Mouse (Mus musculus): ENCODE measurements at regions not wholly inside any gene's neighbourhood (a gene's known extent, or its start where the extent isn't known, plus 50 kb on each side); places are given as distances from the start of the nearest gene placed in this dataset.

DNA sequence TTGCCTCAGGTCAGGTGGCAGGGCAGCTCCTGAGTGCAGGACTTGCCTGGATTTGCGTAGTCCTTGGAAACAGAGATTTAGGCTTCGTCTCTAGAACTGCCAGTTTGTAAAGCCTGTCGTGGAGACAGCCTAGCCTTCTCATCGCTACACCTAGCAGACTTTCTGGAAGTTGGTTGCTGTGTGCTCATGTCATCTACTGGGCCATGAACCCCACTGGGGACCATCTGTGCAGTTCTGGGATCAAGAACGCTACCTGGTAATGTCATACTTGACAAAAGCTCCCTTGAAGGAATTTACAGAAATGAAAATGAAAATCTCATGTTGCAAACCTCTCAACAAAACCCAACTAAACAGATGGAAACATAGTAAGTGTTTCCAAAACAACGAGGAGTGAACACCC is 85.3 kb upstream of the Cry1 start:
- no peak overlapping the region for H3K4me3 ChIP-seq
- H3K27me3 ChIP-seq (ENCODE audit: control insufficient read depth, insufficient read depth, insufficient read length) = no peaks in the 10 kb centered on the region
- no peaks in the 10 kb centered on the region for H3K36me3 ChIP-seq (ENCODE audit: control insufficient read depth, insufficient read depth)
- TF ChIP-seq REST (IDR thresholded peaks at IDR 0.05; ENCODE audit: insufficient read depth, insufficient read length) = no peak
- TF ChIP-seq SRF (IDR thresholded peaks at IDR 0.05; ENCODE audit: control insufficient read depth, insufficient read length, low read depth) = no peak
- no peak for TF ChIP-seq TCF3 (IDR thresholded peaks at IDR 0.05; ENCODE audit: insufficient read length, low read depth)
- TF ChIP-seq MAX (IDR thresholded peaks at IDR 0.05; ENCODE audit: low read depth) = no peak
- TF ChIP-seq TCF12 (IDR thresholded peaks at IDR 0.05; ENCODE audit: insufficient read depth, poor library complexity, severe bottlenecking) = no peak
- TF ChIP-seq E2F4 (IDR thresholded peaks at IDR 0.05; ENCODE audit: insufficient read depth) = no peak
- TF ChIP-seq POLR2A (IDR thresholded peaks at IDR 0.05; ENCODE audit: insufficient read length, low read depth) = no peak
- no peak for TF ChIP-seq USF1 (IDR thresholded peaks at IDR 0.05; ENCODE audit: low read depth)
- no peak for TF ChIP-seq MYOG (IDR thresholded peaks at IDR 0.05; ENCODE audit: control insufficient read depth in 1 of 3, insufficient read depth in 1 of 3, insufficient read length in 2 of 3, low read depth in 2 of 3)
- TF ChIP-seq CEBPB (IDR thresholded peaks at IDR 0.05; ENCODE audit: insufficient read depth, poor library complexity, severe bottlenecking) = no peak
- no peak for TF ChIP-seq MYOD1 (IDR thresholded peaks at IDR 0.05; ENCODE audit: control insufficient read depth in 1 of 3, insufficient read length in 2 of 3, low read depth in 2 of 3)
- TF ChIP-seq POLR2AphosphoS2 (IDR thresholded peaks at IDR 0.05; ENCODE audit: insufficient read length, low read depth) = no peak
- H3K4me2 ChIP-seq (ENCODE audit: low read depth) = no peak overlapping the region
- H3ac ChIP-seq (ENCODE audit: control insufficient read depth, insufficient read length) = no peak overlapping the region
- no peaks in the 10 kb centered on the region for H3K79me2 ChIP-seq (ENCODE audit: control insufficient read depth, insufficient read depth)

DNA sequence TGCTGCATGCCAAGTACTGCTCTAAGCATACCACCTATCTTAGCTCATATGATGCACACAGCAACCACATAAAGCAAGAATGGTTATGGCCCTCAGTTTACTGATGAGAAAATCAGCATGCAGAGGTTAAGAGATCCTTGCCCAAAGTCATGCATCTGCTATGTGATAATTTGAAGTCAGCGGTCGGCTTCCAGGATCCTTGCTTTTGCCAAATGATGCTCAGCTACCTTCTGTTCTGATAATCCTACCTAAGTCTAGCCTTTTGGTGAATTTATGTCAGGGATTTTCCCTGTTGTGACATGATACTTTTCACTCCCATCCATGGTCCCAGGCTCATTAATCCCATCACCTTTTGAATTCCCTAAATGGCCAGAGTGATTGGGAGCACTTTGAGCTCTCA is 91.9 kb upstream of the Cry1 start:
- H3K4me3 ChIP-seq = no peak overlapping the region
- TF ChIP-seq MYOD1 (IDR thresholded peaks at IDR 0.05; ENCODE audit: control insufficient read depth in 1 of 3, insufficient read length in 2 of 3, low read depth in 2 of 3) (no peak), SRF (IDR thresholded peaks at IDR 0.05; ENCODE audit: control insufficient read depth, insufficient read length, low read depth) (no peak), E2F4 (IDR thresholded peaks at IDR 0.05; ENCODE audit: insufficient read depth) (no peak), MAX (IDR thresholded peaks at IDR 0.05; ENCODE audit: low read depth) (no peak), CEBPB (IDR thresholded peaks at IDR 0.05; ENCODE audit: insufficient read depth, poor library complexity, severe bottlenecking) (no peak), USF1 (IDR thresholded peaks at IDR 0.05; ENCODE audit: low read depth) (no peak), TCF12 (IDR thresholded peaks at IDR 0.05; ENCODE audit: insufficient read depth, poor library complexity, severe bottlenecking) (no peak), POLR2A (IDR thresholded peaks at IDR 0.05; ENCODE audit: insufficient read length, low read depth) (no peak), REST (IDR thresholded peaks at IDR 0.05; ENCODE audit: insufficient read depth, insufficient read length) (no peak), TCF3 (IDR thresholded peaks at IDR 0.05; ENCODE audit: insufficient read length, low read depth) (no peak), POLR2AphosphoS2 (IDR thresholded peaks at IDR 0.05; ENCODE audit: insufficient read length, low read depth) (no peak), MYOG (IDR thresholded peaks at IDR 0.05; ENCODE audit: control insufficient read depth in 1 of 3, insufficient read depth in 1 of 3, insufficient read length in 2 of 3, low read depth in 2 of 3) (no peak)
- no peak overlapping the region for H3K4me2 ChIP-seq (ENCODE audit: low read depth)

GRCm38 (mm10) chr10:85291733-85292476 is 94.7 kb upstream of the Btbd11 start:
- TF ChIP-seq E2F4 (IDR thresholded peaks at IDR 0.05; ENCODE audit: insufficient read depth) (no peak), POLR2AphosphoS2 (IDR thresholded peaks at IDR 0.05; ENCODE audit: insufficient read length, low read depth) (no peak), TCF3 (IDR thresholded peaks at IDR 0.05; ENCODE audit: insufficient read length, low read depth) (no peak), SRF (IDR thresholded peaks at IDR 0.05; ENCODE audit: control insufficient read depth, insufficient read length, low read depth) (no peak), REST (IDR thresholded peaks at IDR 0.05; ENCODE audit: insufficient read depth, insufficient read length) (no peak)
- H3ac ChIP-seq (ENCODE audit: control insufficient read depth, insufficient read length) = no peak overlapping the region
- H3K4me2 ChIP-seq (ENCODE audit: low read depth) = no peak overlapping the region
- no peaks in the 10 kb centered on the region for H3K79me2 ChIP-seq (ENCODE audit: control insufficient read depth, insufficient read depth)
- no peaks in the 10 kb centered on the region for H3K36me3 ChIP-seq (ENCODE audit: control insufficient read depth, insufficient read depth)
- peaks cover 26% of the 10 kb centered on the region for H3K27me3 ChIP-seq (ENCODE audit: control insufficient read depth, insufficient read depth, insufficient read length)
- H3K4me3 ChIP-seq = no peak overlapping the region

More for the DNA sequence above, 91.9 kb upstream of the Cry1 start:
- Histone ChIP-seq H3ac (ENCODE audit: control insufficient read depth, insufficient read length) (no peak overlapping the region), H3K27me3 (ENCODE audit: control insufficient read depth, insufficient read depth, insufficient read length) (peaks cover 7% of the 10 kb centered on the region), H3K36me3 (ENCODE audit: control insufficient read depth, insufficient read depth) (no peaks in the 10 kb centered on the region), H3K79me2 (ENCODE audit: control insufficient read depth, insufficient read depth) (no peaks in the 10 kb centered on the region)

DNA sequence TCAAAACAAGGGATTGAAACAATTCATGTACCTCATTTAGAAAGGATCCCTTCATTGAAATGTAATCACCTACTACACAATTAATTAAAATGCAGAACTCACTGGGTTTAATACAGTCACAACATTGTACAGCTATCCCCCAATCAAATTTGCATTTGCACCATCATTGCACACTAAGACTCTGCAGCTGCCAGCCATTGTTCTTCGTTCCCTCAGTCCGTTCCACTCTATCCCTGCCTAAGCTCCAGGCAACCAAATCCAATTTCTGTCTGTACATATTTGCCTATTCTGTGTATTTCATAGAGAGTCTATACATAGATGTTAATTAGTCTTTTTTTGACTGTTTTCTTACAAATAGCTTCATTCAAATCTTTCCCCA is 94.1 kb upstream of the Btbd11 start:
- H3K4me3 ChIP-seq = no peak overlapping the region
- H3K4me2 ChIP-seq (ENCODE audit: low read depth) = no peak overlapping the region
- TF ChIP-seq SRF (IDR thresholded peaks at IDR 0.05; ENCODE audit: control insufficient read depth, insufficient read length, low read depth) = no peak
- TF ChIP-seq MYOG (IDR thresholded peaks at IDR 0.05; ENCODE audit: control insufficient read depth in 1 of 3, insufficient read depth in 1 of 3, insufficient read length in 2 of 3, low read depth in 2 of 3) = no peak
- TF ChIP-seq TCF3 (IDR thresholded peaks at IDR 0.05; ENCODE audit: insufficient read length, low read depth) = no peak
- TF ChIP-seq MAX (IDR thresholded peaks at IDR 0.05; ENCODE audit: low read depth) = no peak
- no peak overlapping the region for H3ac ChIP-seq (ENCODE audit: control insufficient read depth, insufficient read length)
- no peaks in the 10 kb centered on the region for H3K36me3 ChIP-seq (ENCODE audit: control insufficient read depth, insufficient read depth)
- no peaks in the 10 kb centered on the region for H3K79me2 ChIP-seq (ENCODE audit: control insufficient read depth, insufficient read depth)
- peaks cover 24% of the 10 kb centered on the region for H3K27me3 ChIP-seq (ENCODE audit: control insufficient read depth, insufficient read depth, insufficient read length)

GRCm38 (mm10) chr10:85293071-85293783 is 93.4 kb upstream of the Btbd11 start:
- no peak for TF ChIP-seq MYOD1 (IDR thresholded peaks at IDR 0.05; ENCODE audit: control insufficient read depth in 1 of 3, insufficient read length in 2 of 3, low read depth in 2 of 3)
- no peak for TF ChIP-seq CEBPB (IDR thresholded peaks at IDR 0.05; ENCODE audit: insufficient read depth, poor library complexity, severe bottlenecking)
- no peak for TF ChIP-seq POLR2AphosphoS2 (IDR thresholded peaks at IDR 0.05; ENCODE audit: insufficient read length, low read depth)
- no peak for TF ChIP-seq REST (IDR thresholded peaks at IDR 0.05; ENCODE audit: insufficient read depth, insufficient read length)
- TF ChIP-seq MYOG (IDR thresholded peaks at IDR 0.05; ENCODE audit: control insufficient read depth in 1 of 3, insufficient read depth in 1 of 3, insufficient read length in 2 of 3, low read depth in 2 of 3) = no peak
- TF ChIP-seq SRF (IDR thresholded peaks at IDR 0.05; ENCODE audit: control insufficient read depth, insufficient read length, low read depth) = no peak
- no peak for TF ChIP-seq TCF12 (IDR thresholded peaks at IDR 0.05; ENCODE audit: insufficient read depth, poor library complexity, severe bottlenecking)
- no peak for TF ChIP-seq TCF3 (IDR thresholded peaks at IDR 0.05; ENCODE audit: insufficient read length, low read depth)
- TF ChIP-seq E2F4 (IDR thresholded peaks at IDR 0.05; ENCODE audit: insufficient read depth) = no peak
- no peak for TF ChIP-seq MAX (IDR thresholded peaks at IDR 0.05; ENCODE audit: low read depth)

More at GRCm38 (mm10) chr10:85293071-85293783, 93.4 kb upstream of the Btbd11 start:
- H3K4me3 ChIP-seq = no peak overlapping the region
- H3K79me2 ChIP-seq (ENCODE audit: control insufficient read depth, insufficient read depth) = no peaks in the 10 kb centered on the region
- peaks cover 20% of the 10 kb centered on the region for H3K27me3 ChIP-seq (ENCODE audit: control insufficient read depth, insufficient read depth, insufficient read length)
- no peaks in the 10 kb centered on the region for H3K36me3 ChIP-seq (ENCODE audit: control insufficient read depth, insufficient read depth)
- no peak overlapping the region for H3K4me2 ChIP-seq (ENCODE audit: low read depth)
- H3ac ChIP-seq (ENCODE audit: control insufficient read depth, insufficient read length) = no peak overlapping the region
